Comparison of ENCODE assay signal across 9 mouse cellular contexts in the genomic region with DNA sequence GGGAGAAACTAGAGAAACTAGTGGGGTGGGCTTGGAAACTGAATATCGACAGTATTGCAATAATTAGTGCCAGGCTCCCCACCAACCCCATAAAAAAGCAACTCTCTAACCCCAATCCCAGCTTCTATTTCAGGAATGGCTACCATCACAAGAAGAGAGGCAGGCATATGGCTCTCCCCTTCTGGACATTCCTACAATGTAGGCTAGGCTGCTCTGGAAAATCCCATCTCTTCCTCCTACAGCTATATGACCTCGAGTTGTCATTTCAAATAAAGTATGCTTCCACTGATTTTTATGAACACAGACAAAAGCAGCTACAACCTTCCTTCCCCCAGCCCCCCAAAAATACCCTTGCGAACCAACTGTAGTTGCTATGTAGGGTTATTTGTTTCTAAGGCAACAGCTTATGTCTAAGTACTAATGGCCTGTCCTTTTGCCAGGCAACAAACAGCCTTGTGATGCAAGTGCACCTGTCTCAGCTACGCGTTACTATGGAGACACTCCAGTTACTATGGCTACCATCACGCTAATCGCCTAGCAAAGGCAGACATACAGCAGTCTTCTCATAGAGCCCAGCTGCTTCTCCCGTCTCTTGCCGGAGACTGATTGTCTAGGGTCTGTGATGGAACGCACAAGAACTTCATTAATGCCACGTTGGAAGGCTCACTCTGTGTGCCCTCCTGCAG.
DNase-seq lines count a peak whose midpoint lies in the region; ATAC-seq and TF ChIP-seq lines count a peak whose summit lies in the region.
"Had no signal": no experiment of that assay in that cellular context is flagged by ENCODE, and none has a peak within 500 bp of the region (broad histone marks: within the 10 kb centered on the region; RNA-seq: fewer than 3 reads in every experiment).

No protein-coding gene starts in this region.

- no peak overlapping the region for H3K4me3 ChIP-seq in forebrain, embryonic 12.5 days (replicated peaks)
- no peak overlapping the region for H3K4me3 ChIP-seq in neural tube, embryonic 13.5 days
- no peak overlapping the region for H3K4me3 ChIP-seq in stomach, postnatal 0 days (ENCODE audit: low read depth, low read length)

- peaks cover 82% of the 10 kb centered on the region for H3K4me1 ChIP-seq in forebrain, embryonic 12.5 days
- peaks cover 85% of the 10 kb centered on the region for H3K4me1 ChIP-seq in neural tube, embryonic 13.5 days (replicated peaks)
- H3K4me1 ChIP-seq in stomach, postnatal 0 days (replicated peaks; ENCODE audit: control insufficient read depth, insufficient read depth), result peaks cover 7% of the 10 kb centered on the region

- peak; percentile 95 for ATAC-seq in forebrain, embryonic 12.5 days (ENCODE audit: low FRiP score)
- peak; percentile 94 for ATAC-seq in neural tube, embryonic 13.5 days (ENCODE audit: low read depth)
- ATAC-seq in megakaryocyte progenitor cell, adult 5-6 weeks (replicated peaks; ENCODE audit: poor library complexity), result no peak
- no peak for ATAC-seq in stomach, postnatal 0 days (ENCODE audit: low FRiP score, low TSS enrichment)

- DNase-seq in adrenal gland, adult 2 months, result peak; percentile 37
- DNase-seq in adrenal gland, postnatal 4 days (ENCODE audit: low spot score in 2 of 2), result no peak
- DNase-seq in layer of hippocampus, postnatal 25 days (ENCODE audit: extremely low spot score in 1 of 2, low spot score in 1 of 2), result peak; percentile 49 to 51
- no peak for DNase-seq in testis, postnatal 10 days (ENCODE audit: low spot score)
- DNase-seq in stomach, postnatal 0 days (ENCODE audit: low spot score), result no peak

- H3K9ac ChIP-seq in forebrain, embryonic 12.5 days, result no peak overlapping the region
- 0 out of 2 replicates have a peak overlapping the region, but pooled peaks have one; percentile 12 for H3K9ac ChIP-seq in neural tube, embryonic 13.5 days
- H3K9ac ChIP-seq in stomach, postnatal 0 days (ENCODE audit: low read length), result no peak overlapping the region
- H3K9ac ChIP-seq: liver, embryonic 14.5 days had no signal

- H3K27ac ChIP-seq in forebrain, embryonic 12.5 days, result peak overlapping the region; percentile 93
- H3K27ac ChIP-seq in neural tube, embryonic 13.5 days (replicated peaks), result peak overlapping the region; percentile 92
- no peak overlapping the region for H3K27ac ChIP-seq in stomach, postnatal 0 days (replicated peaks)
- H3K27ac ChIP-seq: liver, embryonic 14.5 days had no signal

- 26% methylated on average over 11 of the region's 11 CpGs for WGBS in forebrain, embryonic 12.5 days
- WGBS in neural tube, embryonic 13.5 days, result 28% methylated on average over 11 of the region's 11 CpGs
- 86% methylated on average over 11 of the region's 11 CpGs for WGBS in stomach, postnatal 0 days

- no peak for TF ChIP-seq EP300 in stomach, postnatal 0 days (optimal IDR thresholded peaks at IDR 0.05)

- peaks cover 5% of the 10 kb centered on the region; the same call in 1 of the 2 replicates for H3K36me3 ChIP-seq in forebrain, embryonic 12.5 days (replicated peaks)
- H3K36me3 ChIP-seq in neural tube, embryonic 13.5 days, result no peaks in the 10 kb centered on the region
- no peaks in the 10 kb centered on the region; the same call in 1 of the 2 replicates for H3K36me3 ChIP-seq in stomach, postnatal 0 days (ENCODE audit: control insufficient read depth, insufficient read depth, low read length)

- H3K4me2 ChIP-seq in forebrain, embryonic 12.5 days, result peak overlapping the region; percentile 34
- peak overlapping the region; percentile 35 for H3K4me2 ChIP-seq in neural tube, embryonic 13.5 days
- no peak overlapping the region for H3K4me2 ChIP-seq in stomach, postnatal 0 days (replicated peaks; ENCODE audit: low read depth)

- H3K27me3 ChIP-seq in forebrain, embryonic 12.5 days, result no peaks in the 10 kb centered on the region
- no peaks in the 10 kb centered on the region for H3K27me3 ChIP-seq in neural tube, embryonic 13.5 days
- no peaks in the 10 kb centered on the region for H3K27me3 ChIP-seq in stomach, postnatal 0 days (ENCODE audit: control insufficient read depth, insufficient read depth, low read length)

- no peaks in the 10 kb centered on the region for H3K9me3 ChIP-seq in forebrain, embryonic 12.5 days
- H3K9me3 ChIP-seq in neural tube, embryonic 13.5 days, result no peaks in the 10 kb centered on the region
- no peaks in the 10 kb centered on the region for H3K9me3 ChIP-seq in stomach, postnatal 0 days (ENCODE audit: control insufficient read depth, low read length)

- no peak for TF ChIP-seq CTCF in stomach, postnatal 0 days (IDR thresholded peaks at IDR 0.05; ENCODE audit: low read depth)

Comparison
In these comparisons a context has a peak if more than half of its experiments do, and no peak if none do; other contexts are left out.
1. DNase-seq: peak in adrenal gland, adult 2 months (single experiment) and layer of hippocampus, postnatal 25 days (2 of 2); none in adrenal gland, postnatal 4 days (0 of 2), testis, postnatal 10 days (single experiment) and stomach, postnatal 0 days (single experiment).
2. ATAC-seq: peak in forebrain, embryonic 12.5 days (single experiment) and neural tube, embryonic 13.5 days (single experiment); none in megakaryocyte progenitor cell, adult 5-6 weeks (single experiment) and stomach, postnatal 0 days (single experiment).